Mouse (Mus musculus) ES-E14 (cell line): ENCODE measurements around the gene Dnah6.

Experiments
- CHD2 ChIP-seq: IDR thresholded peaks from 2 replicates; pipeline ENCODE4 v1.6.1; 2014; ENCODE audit warnings: mild to moderate bottlenecking, low read depth, low read length, inconsistent platforms
- HCFC1 ChIP-seq: IDR thresholded peaks from 2 replicates; pipeline ENCODE4 v1.6.1; 2012; ENCODE audit warnings: low read length, inconsistent platforms, borderline replicate concordance; ENCODE audit not compliant: insufficient read depth
- MAFK ChIP-seq: IDR thresholded peaks from 2 replicates; pipeline ENCODE4 v1.6.1; 2014; ENCODE audit warnings: mild to moderate bottlenecking, low read depth, low read length, inconsistent platforms; ENCODE audit not compliant: insufficient read depth
- ZC3H11A ChIP-seq: IDR thresholded peaks from 2 replicates; pipeline ENCODE4 v1.6.1; 2012; ENCODE audit warnings: low read depth, mild to moderate bottlenecking, inconsistent platforms, low read length, borderline replicate concordance
- ZNF384 ChIP-seq: IDR thresholded peaks from 2 replicates; pipeline ENCODE4 v1.6.1; 2012; ENCODE audit warnings: low read depth, low read length, inconsistent platforms

GRCm38 (mm10) chr6:73113365-73113764 lies 108.1 kb downstream of the Dnah6 start:
- TF ChIP-seq HCFC1 (no peak), MAFK (no peak), ZC3H11A (no peak), CHD2 (no peak), ZNF384 (no peak)
